Mouse (Mus musculus) spleen, postnatal 0 days (tissue): ENCODE results near the gene Arap1. TPM values are rescaled to one million over a fixed set of nuclear protein-coding genes. Genes with fewer than 3 reads are reported as not detected.

Source experiments
- polyA plus RNA-seq: library from polyadenylated mRNA; unstranded; fragments of >200 nt; fragmentation: Nextera tagmentation; extraction: Ambion mirVana; gene quantifications from 2 replicates; pipeline ENCODE4 v1.2.1, GENCODE M21; 2015

Gene Arap1
- polyA plus RNA-seq: 44.8 and 61.4 TPM in 2 replicates

DNA sequence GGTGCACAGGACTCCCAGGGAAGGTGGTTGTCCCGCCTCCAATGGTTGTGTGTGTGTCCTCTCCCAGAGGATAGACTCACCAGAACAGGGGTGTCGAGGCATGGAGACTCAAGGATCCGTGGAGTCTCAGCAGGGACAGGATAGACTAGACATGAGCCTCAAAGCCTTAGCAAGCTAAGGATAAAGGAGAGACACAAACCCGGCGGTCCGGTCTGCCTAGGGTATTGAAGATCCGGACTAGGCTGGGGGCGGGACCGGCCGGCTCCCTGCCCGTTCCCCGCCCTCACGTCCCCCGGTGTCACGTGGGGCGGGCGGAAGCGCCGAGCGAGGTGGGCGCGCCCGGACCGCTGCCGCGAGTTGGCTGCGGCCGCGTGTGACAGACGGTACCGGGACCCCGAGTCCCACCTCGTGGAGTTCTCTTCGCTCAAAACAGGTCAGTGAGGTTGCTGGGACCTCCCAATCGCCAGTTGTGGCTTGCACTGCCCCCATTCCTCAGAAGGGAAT, at the start of gene Arap1:
Gene Arap1 (plus strand): TSS at position 301 of the 504 bp plus-strand sequence.

GRCm38 (mm10) chr7:101301881-101302456, 45.9 kb upstream of the Arap1 start, which contains the start of gene Atg16l2:
TSS of gene Atg16l2 (minus strand) at chr7:101302251.

DNA sequence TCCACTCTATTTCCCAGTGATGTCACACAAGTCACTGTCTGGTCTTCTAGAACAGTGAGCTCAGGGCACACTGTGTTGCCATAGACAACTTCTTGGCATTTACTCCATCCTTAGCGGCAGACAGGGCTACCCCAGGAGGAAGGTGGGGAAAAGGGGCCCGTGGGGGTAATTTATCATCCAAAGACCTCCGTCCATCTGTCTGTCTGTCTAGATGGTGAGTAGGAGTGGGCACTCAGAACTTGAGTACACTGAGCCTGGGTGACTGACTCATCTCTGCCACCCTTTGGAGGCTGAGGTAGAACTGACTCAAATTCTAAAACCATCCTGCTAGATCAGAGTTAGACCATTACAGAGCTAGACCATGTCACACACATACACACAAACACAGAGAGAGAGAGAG, 30.9 kb upstream of the Arap1 start, which contains the start of gene Stard10:
Gene Stard10 (plus strand): TSS at position 73 of the 400 bp plus-strand sequence.

DNA sequence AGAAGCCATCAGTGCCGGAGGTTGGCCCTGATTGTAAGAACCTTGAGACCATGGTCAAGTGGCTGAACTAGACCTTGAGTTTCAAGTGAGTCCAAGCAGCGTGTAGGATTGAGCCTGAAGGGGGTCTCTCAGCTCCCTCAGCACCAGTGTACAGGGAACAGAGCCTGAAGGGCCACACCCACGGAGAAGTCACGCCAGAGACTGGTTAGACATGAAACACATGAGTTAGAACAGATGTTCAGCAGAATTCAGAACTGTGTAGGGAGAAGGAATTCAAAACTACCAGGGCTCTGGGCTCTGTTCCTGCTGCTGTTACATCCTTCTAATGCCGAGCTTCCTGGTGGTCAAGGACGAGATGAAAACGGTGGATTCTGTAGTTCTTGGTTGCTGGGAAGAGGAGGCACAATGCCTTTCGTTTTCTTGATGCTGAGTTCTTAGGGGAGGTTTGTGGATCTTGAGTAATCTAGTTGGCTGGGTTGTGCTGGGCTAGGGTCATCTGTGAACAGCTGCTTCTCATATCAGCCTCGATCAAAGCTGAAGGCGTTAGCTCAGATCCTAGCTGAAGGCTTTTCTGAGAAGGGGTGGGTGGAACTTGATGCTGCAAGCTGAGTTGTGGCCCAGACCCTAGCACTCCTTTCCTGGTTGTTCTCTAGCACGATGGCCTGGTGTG, 62.5 kb downstream of the Arap1 start, which contains the start of gene Gm45837:
Gene Gm45837 (plus strand): TSS at position 620 of the 670 bp plus-strand sequence.

GRCm38 (mm10) chr7:101421529-101421928, 73.7 kb downstream of the Arap1 start, which contains the start of gene Pde2a:
TSS of gene Pde2a (plus strand) at chr7:101421691.

Other genes with a start within 250 kb of the Arap1 start
- 10.8 and 11.7 TPM in 2 replicates for gene Atg16l2, start 45.8 kb upstream of the Arap1 start, polyA plus RNA-seq
- 80.2 and 88.2 TPM in 2 replicates for gene Stard10, start 31.0 kb upstream of the Arap1 start, polyA plus RNA-seq
- 9.0 TPM in 1 of 2 replicates, not detected in the other for gene Gm45837, start 62.8 kb downstream of the Arap1 start, polyA plus RNA-seq
- gene Pde2a, start 73.6 kb downstream of the Arap1 start, polyA plus RNA-seq: 14.4 and 15.7 TPM in 2 replicates
- not detected in 2 replicates for gene Art2b, start 237.5 kb downstream of the Arap1 start, polyA plus RNA-seq